31 mouse cellular contexts compared by ENCODE assay signal in the genomic region with DNA sequence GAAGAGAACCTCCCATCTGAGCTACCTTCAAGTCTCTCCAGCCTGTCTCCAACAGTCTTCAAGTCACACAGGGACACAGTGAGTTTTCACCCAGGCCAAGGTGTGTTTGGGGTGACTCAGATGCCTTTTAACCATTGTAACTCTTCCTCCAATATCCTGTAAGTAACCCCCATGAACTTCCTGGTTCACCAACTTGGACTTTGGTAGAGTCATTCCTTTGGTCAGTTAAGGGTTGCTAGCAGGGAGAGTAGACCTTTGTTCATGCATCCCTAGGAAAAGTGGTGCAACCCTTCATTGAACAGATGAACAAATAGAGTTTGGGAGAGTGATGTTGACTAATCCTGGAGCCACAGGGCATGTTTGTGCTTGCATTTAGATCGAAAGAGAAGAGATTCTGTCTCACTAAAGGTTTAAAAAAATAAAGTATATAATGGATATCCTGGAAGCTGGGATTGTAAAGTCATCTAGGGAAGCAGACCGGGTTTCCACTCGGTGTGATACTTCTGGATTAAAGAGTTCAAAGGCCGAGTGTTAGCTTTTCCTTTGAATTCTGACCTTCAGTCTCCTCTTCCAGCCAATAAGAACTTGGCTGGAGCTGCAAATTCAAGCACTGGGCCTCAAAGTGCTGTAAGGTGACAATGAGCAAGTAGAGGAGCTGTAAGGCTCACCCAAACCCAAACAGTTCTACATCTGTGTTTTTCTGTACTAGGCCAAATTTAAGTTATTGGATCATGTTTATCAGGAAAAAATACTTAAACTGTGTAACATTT. TPM values are rescaled to one million over a fixed set of nuclear protein-coding genes. Genes with fewer than 3 reads are reported as not detected.
DNase-seq lines count a peak whose midpoint lies in the region; ATAC-seq and TF ChIP-seq lines count a peak whose summit lies in the region.
"Had no signal": no experiment of that assay in that cellular context is flagged by ENCODE, and none has a peak within 500 bp of the region (broad histone marks: within the 10 kb centered on the region; RNA-seq: fewer than 3 reads in every experiment).

No protein-coding gene starts in this region.

- no peaks in the 10 kb centered on the region for H3K4me1 ChIP-seq in intestine, postnatal 0 days (replicated peaks; ENCODE audit: control insufficient read depth, insufficient read depth, low read length)
- H3K4me1 ChIP-seq in liver, embryonic 11.5 days (replicated peaks; ENCODE audit: control insufficient read depth, insufficient read depth, low read length), result peaks cover 1% of the 10 kb centered on the region; the same call in 1 of the 2 replicates
- H3K4me1 ChIP-seq in liver, embryonic 16.5 days (ENCODE audit: control insufficient read depth, low read depth, low read length), result peaks cover 8% of the 10 kb centered on the region; the same call in 1 of the 2 replicates
- H3K4me1 ChIP-seq: limb, embryonic 12.5 days; stomach, embryonic 15.5 days had no signal

- no peaks in the 10 kb centered on the region for H3K27me3 ChIP-seq in intestine, postnatal 0 days (replicated peaks; ENCODE audit: control insufficient read depth, insufficient read depth, low read length)
- no peaks in the 10 kb centered on the region for H3K27me3 ChIP-seq in liver, embryonic 11.5 days (replicated peaks; ENCODE audit: control insufficient read depth, insufficient read depth, low read length)
- no peaks in the 10 kb centered on the region for H3K27me3 ChIP-seq in liver, embryonic 16.5 days (ENCODE audit: control insufficient read depth, insufficient read depth, low read depth, low read length)
- H3K27me3 ChIP-seq: CH12.LX; embryonic facial prominence, embryonic 13.5 days; kidney, embryonic 15.5 days; limb, embryonic 12.5 days; stomach, embryonic 15.5 days had no signal

- no peak overlapping the region for H3K4me2 ChIP-seq in intestine, postnatal 0 days (replicated peaks; ENCODE audit: low read depth)
- no peak overlapping the region for H3K4me2 ChIP-seq in liver, embryonic 11.5 days
- H3K4me2 ChIP-seq in liver, embryonic 16.5 days (ENCODE audit: low read depth, low read length), result no peak overlapping the region
- H3K4me2 ChIP-seq: embryonic facial prominence, embryonic 13.5 days; kidney, embryonic 15.5 days; limb, embryonic 12.5 days; stomach, embryonic 15.5 days had no signal

- peak; percentile 35 to 44 for DNase-seq in kidney, adult 8-10 months
- no peak for DNase-seq in kidney, postnatal 10 days
- no peak for DNase-seq in liver, embryonic 11.5 days (ENCODE audit: low spot score)
- DNase-seq in left cerebral cortex, adult 11 months (ENCODE audit: low spot score), result no peak
- DNase-seq in left cerebral cortex, postnatal 36 days (ENCODE audit: low spot score in 2 of 2), result no peak
- DNase-seq: adrenal gland, adult 2 months; adrenal gland, postnatal 36 days; B cell, adult 2 months; cerebellum, adult 18-20 months; cerebellum, postnatal 10 days; forebrain, postnatal 0 days; heart, postnatal 14 days; layer of hippocampus, adult 9-11 months; lung, adult 2 months; lung, postnatal 10 days; right cerebral cortex, postnatal 25 days; thymus, postnatal 25 days had no signal

- H3K4me3 ChIP-seq in intestine, postnatal 0 days (ENCODE audit: low read depth, low read length), result no peak overlapping the region
- no peak overlapping the region for H3K4me3 ChIP-seq in liver, embryonic 11.5 days (ENCODE audit: low read depth, low read length)
- H3K4me3 ChIP-seq in liver, embryonic 16.5 days (ENCODE audit: low read depth, low read length), result no peak overlapping the region
- H3K4me3 ChIP-seq: embryonic facial prominence, embryonic 13.5 days; forebrain, embryonic 10.5 days; hindbrain, embryonic 10.5 days; kidney, embryonic 15.5 days; limb, embryonic 12.5 days; stomach, embryonic 15.5 days had no signal

- no peak for TF ChIP-seq CTCF in intestine, postnatal 0 days (IDR thresholded peaks at IDR 0.05; ENCODE audit: low read depth)

- H3K27ac ChIP-seq in intestine, postnatal 0 days (ENCODE audit: low read depth, low read length), result no peak overlapping the region
- H3K27ac ChIP-seq in liver, embryonic 11.5 days (ENCODE audit: low read depth, low read length), result peak overlapping the region; percentile 53; the same call in 1 of the 2 replicates
- peak overlapping the region; percentile 70 for H3K27ac ChIP-seq in liver, embryonic 16.5 days (ENCODE audit: low read length)
- H3K27ac ChIP-seq: embryonic facial prominence, embryonic 13.5 days; forebrain, embryonic 10.5 days; hindbrain, embryonic 10.5 days; hindbrain, postnatal 0 days; kidney, embryonic 15.5 days; limb, embryonic 12.5 days; stomach, embryonic 15.5 days had no signal

- 58% methylated on average over 4 of the region's 4 CpGs for WGBS in intestine, postnatal 0 days
- WGBS in liver, embryonic 11.5 days, result 63% methylated on average over 4 of the region's 4 CpGs
- WGBS in liver, embryonic 16.5 days (ENCODE audit: insufficient replicate concordance), result 44% methylated on average over 4 of the region's 4 CpGs

- H3K9me3 ChIP-seq in intestine, postnatal 0 days (ENCODE audit: control insufficient read depth), result no peaks in the 10 kb centered on the region
- no peaks in the 10 kb centered on the region for H3K9me3 ChIP-seq in liver, embryonic 11.5 days (ENCODE audit: control insufficient read depth, low read length)
- H3K9me3 ChIP-seq in liver, embryonic 16.5 days (replicated peaks; ENCODE audit: control insufficient read depth, low read length), result no peaks in the 10 kb centered on the region
- H3K9me3 ChIP-seq: embryonic facial prominence, embryonic 13.5 days; forebrain, embryonic 10.5 days; hindbrain, embryonic 10.5 days; kidney, embryonic 15.5 days; limb, embryonic 12.5 days; stomach, embryonic 15.5 days had no signal

- H3K9ac ChIP-seq in intestine, postnatal 0 days (ENCODE audit: low read depth, low read length), result no peak overlapping the region
- H3K9ac ChIP-seq in liver, embryonic 11.5 days (ENCODE audit: low read depth, low read length), result no peak overlapping the region
- no peak overlapping the region for H3K9ac ChIP-seq in liver, embryonic 16.5 days (ENCODE audit: low read depth, low read length)
- H3K9ac ChIP-seq: embryonic facial prominence, embryonic 13.5 days; forebrain, postnatal 0 days; kidney, embryonic 15.5 days; limb, embryonic 12.5 days; stomach, embryonic 15.5 days had no signal

- intact Hi-C loops in left cerebral cortex, postnatal 36 days (cut with DNase I), result no loop called here

- peak; percentile 33; the same call in 1 of the 2 replicates for ATAC-seq in intestine, postnatal 0 days
- peak; percentile 57 for ATAC-seq in liver, embryonic 11.5 days (replicated peaks; ENCODE audit: low FRiP score)
- peak; percentile 77 for ATAC-seq in liver, embryonic 16.5 days (ENCODE audit: low read depth)
- ATAC-seq: activated CD4-positive, CD25-positive, alpha-beta regulatory T cell, adult 4 months; forebrain, postnatal 0 days; hindbrain, postnatal 0 days; midbrain, embryonic 16.5 days had no signal

- no peaks in the 10 kb centered on the region for H3K36me3 ChIP-seq in intestine, postnatal 0 days (ENCODE audit: control insufficient read depth, insufficient read depth)
- H3K36me3 ChIP-seq in liver, embryonic 11.5 days (ENCODE audit: control insufficient read depth, insufficient read depth, low read length), result 0 out of 2 replicates have a peak, but pooled peaks cover 3% of the 10 kb centered on the region
- peaks cover 5% of the 10 kb centered on the region for H3K36me3 ChIP-seq in liver, embryonic 16.5 days (ENCODE audit: control insufficient read depth, insufficient read depth)
- H3K36me3 ChIP-seq: embryonic facial prominence, embryonic 13.5 days; forebrain, embryonic 10.5 days; kidney, embryonic 15.5 days; limb, embryonic 12.5 days; stomach, embryonic 15.5 days had no signal

RNA-seq across cellular contexts. Expression of a gene that starts 8.7 kb away (rescaled TPM):
- polyA plus RNA-seq in intestine, postnatal 0 days (2015; fragmentation: Nextera tagmentation; extraction: Ambion mirVana), result 99.8 and 112 TPM in 2 replicates
- 4.2 and 4.6 TPM in 2 replicates for polyA plus RNA-seq in liver, embryonic 11.5 days (2014; fragmentation: Nextera tagmentation; extraction: Ambion mirVana)
- 5.6 and 6.5 TPM in 2 replicates for polyA plus RNA-seq in liver, embryonic 16.5 days (2015; fragmentation: Nextera tagmentation; extraction: Ambion mirVana)
- 1 to 10 TPM; 1.9 TPM for total RNA-seq in left cerebral cortex, postnatal 36 days (2021)

RNA-seq across cellular contexts. Expression of a gene that starts 9.3 kb away (rescaled TPM):
- polyA plus RNA-seq in intestine, postnatal 0 days (2015; fragmentation: Nextera tagmentation; extraction: Ambion mirVana), result 1.4 TPM in 2 replicates
- 21.6 and 23.1 TPM in 2 replicates for polyA plus RNA-seq in liver, embryonic 11.5 days (2014; fragmentation: Nextera tagmentation; extraction: Ambion mirVana)
- 26.5 and 30.8 TPM in 2 replicates for polyA plus RNA-seq in liver, embryonic 16.5 days (2015; fragmentation: Nextera tagmentation; extraction: Ambion mirVana)
- 10 to 100 TPM; 14.2 to 16.9 TPM for total RNA-seq in left cerebral cortex, postnatal 36 days (2021)
- total RNA-seq: common myeloid progenitor, adult 5-6 weeks; neutrophil, adult 5-6 weeks had no signal
- polyA plus RNA-seq: activated CD4-positive, CD25-positive, alpha-beta regulatory T cell, adult 4 months had no signal

Comparison
In these comparisons a context has a peak if more than half of its experiments do, and no peak if none do; other contexts are left out.
1. DNase-seq: peak in kidney, adult 8-10 months (2 of 2); none in kidney, postnatal 10 days (single experiment), liver, embryonic 11.5 days (single experiment), left cerebral cortex, adult 11 months (single experiment) and left cerebral cortex, postnatal 36 days (0 of 2).
2. RNA of a gene that starts 8.7 kb away (polyA plus RNA-seq): 99.8 to 112 TPM in intestine, postnatal 0 days; 5.6 to 6.5 TPM in liver, embryonic 16.5 days and 4.2 to 4.6 TPM in liver, embryonic 11.5 days; every median in the first group is over 10 times any median in the second.
3. Peak in every context shown above with its lines, with median percentiles within 50 percentile points of each other: ATAC-seq.